Mouse (Mus musculus) stomach, embryonic 15.5 days (tissue): ENCODE data around the gene Akt1. TPM values are rescaled to one million over a fixed set of nuclear protein-coding genes. Genes with fewer than 3 reads are reported as not detected.
A peak's percentile ranks its signal among the peaks of the same experiment; 100 is the strongest.

Source experiments
- ATAC-seq: fragments of 200-750 bp; cut with Nextera tagmentation; 2 replicates; pipeline ENCODE4 v1.8.0; 2017; ENCODE audit warnings: low read depth, moderate number of reproducible peaks, moderate TSS enrichment; ENCODE audit not compliant: insufficient read depth, low FRiP score
- H3K27ac ChIP-seq: fragments of 300-500 bp; sonication (generic); 2 replicates; pipeline ENCODE4 v1.5.1; 2015; ENCODE audit warnings: mild to moderate bottlenecking, inconsistent platforms
- H3K27me3 ChIP-seq: fragments of 300-500 bp; sonication (generic); replicated peaks from 2 replicates; pipeline ENCODE4 v1.6.1; 2015; ENCODE audit warnings: inconsistent platforms
- H3K36me3 ChIP-seq: fragments of 300-500 bp; sonication (generic); 2 replicates; pipeline ENCODE4 v1.6.1; 2015; ENCODE audit warnings: inconsistent platforms
- H3K4me1 ChIP-seq: fragments of 300-500 bp; sonication (generic); 2 replicates; pipeline ENCODE4 v1.6.1; 2015; ENCODE audit warnings: inconsistent platforms
- H3K4me2 ChIP-seq: fragments of 300-500 bp; sonication (generic); 2 replicates; pipeline ENCODE4 v1.6.1; 2015; ENCODE audit warnings: mild to moderate bottlenecking, inconsistent platforms
- H3K4me3 ChIP-seq: fragments of 300-500 bp; sonication (generic); replicated peaks from 2 replicates; pipeline ENCODE4 v1.5.1; 2015; ENCODE audit warnings: inconsistent platforms
- H3K9ac ChIP-seq: fragments of 300-500 bp; sonication (generic); 2 replicates; pipeline ENCODE4 v1.6.1; 2015; ENCODE audit warnings: inconsistent platforms
- H3K9me3 ChIP-seq: fragments of 300-500 bp; sonication (generic); 2 replicates; pipeline ENCODE4 v1.6.1; 2016; ENCODE audit warnings: inconsistent platforms
- WGBS: fragments of 180-500 bp; shearing (Covaris S2); methylation state at CpG from one replicate; pipeline ENCODE4 v1.1.7; 2015; 5-methylcytosine and 5-hydroxymethylcytosine counted together
- polyA plus RNA-seq: library from polyadenylated mRNA; unstranded; fragments of >200 nt; fragmentation: Nextera tagmentation; extraction: Ambion mirVana; gene quantifications from 2 replicates; pipeline ENCODE4 v1.2.1, GENCODE M21; 2015

Akt1 gene
- polyA plus RNA-seq, 1 experiment from 2014 or later, result 161 TPM

DNA sequence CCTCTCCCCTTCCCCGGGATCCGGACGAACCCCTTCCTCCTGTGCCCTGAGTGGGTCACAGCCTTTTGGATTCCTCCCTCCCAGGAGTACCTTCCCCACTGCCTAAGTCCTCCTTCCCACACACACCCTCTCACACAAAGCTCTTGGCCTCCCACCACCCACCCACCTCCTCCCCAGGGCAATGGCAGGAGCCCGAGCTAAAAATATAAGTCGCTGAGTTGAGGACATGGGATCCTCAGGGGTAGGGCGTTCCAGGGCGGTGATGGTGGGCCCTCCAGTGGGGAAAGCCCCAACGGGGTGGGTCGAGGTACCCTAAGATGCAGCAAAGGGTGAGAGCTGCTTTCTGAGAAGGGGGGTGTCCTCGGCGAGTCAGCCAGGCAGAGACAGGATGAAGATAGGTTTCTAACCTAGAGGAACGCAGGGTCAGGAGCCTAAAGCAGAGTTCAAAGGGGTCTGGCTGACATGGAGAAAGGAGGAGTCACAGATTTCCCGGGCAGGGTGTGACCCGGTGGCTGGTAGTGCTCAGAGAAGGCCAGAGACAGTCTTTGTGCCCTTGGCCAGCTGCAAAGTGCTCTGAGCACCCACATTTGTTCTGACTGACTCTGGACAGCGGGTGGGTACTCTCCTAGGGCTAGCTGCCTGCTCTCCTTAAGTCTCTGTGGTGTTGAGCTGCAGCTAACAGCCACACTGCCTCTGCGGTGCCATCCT lies 54.2 kb downstream of the Akt1 start:
- Histone ChIP-seq H3K9me3 (no peaks in the 10 kb centered on the region), H3K27me3 (no peaks in the 10 kb centered on the region; the same call in 1 of the 2 replicates), H3K9ac (peak overlapping the region; percentile 39), H3K36me3 (no peaks in the 10 kb centered on the region), H3K27ac (0 out of 2 replicates have a peak overlapping the region, but pooled peaks have one; percentile 13), H3K4me3 (peak overlapping the region; percentile 54), H3K4me1 (peaks cover 22% of the 10 kb centered on the region), H3K4me2 (peak overlapping the region; percentile 98)
- no peak for ATAC-seq
- 16% methylated on average over 16 of the region's 16 CpGs for WGBS

DNA sequence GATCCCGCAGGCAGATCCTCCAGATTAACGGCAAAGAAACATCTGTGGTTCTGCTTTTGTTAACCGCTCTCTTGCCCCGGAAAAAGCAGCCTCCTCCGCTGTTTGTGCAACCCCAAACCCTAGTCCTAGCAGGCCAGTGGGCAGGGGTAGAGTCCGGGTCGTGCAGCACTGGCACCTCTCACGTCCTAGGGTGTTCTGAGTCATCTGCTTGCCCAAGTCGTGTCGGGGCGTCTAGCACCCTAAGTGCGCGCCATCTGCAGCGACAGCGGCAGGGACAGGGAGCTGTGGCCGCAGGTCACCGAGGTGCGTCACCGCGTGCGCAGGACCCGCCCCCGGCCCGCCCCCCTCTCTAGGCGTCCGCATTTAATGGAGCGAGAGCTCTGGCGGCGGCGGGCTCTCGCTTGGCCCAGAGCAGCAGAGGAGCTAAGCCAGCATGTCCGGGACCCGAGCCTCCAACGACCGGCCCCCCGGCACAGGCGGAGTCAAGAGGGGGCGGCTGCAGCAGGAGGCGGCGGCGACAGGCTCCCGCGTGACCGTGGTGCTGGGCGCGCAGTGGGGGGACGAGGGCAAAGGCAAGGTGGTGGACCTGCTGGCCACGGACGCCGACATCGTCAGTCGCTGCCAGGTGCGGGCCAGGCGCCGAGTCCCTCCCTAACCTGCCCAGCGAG lies 54.9 kb downstream of the Akt1 start, which contains the start of gene Adssl1:
Gene Adssl1, plus strand, starts transcription at position 360 of the 668 bp plus-strand sequence.
- H3K27me3 ChIP-seq, result no peaks in the 10 kb centered on the region; the same call in 1 of the 2 replicates

DNA sequence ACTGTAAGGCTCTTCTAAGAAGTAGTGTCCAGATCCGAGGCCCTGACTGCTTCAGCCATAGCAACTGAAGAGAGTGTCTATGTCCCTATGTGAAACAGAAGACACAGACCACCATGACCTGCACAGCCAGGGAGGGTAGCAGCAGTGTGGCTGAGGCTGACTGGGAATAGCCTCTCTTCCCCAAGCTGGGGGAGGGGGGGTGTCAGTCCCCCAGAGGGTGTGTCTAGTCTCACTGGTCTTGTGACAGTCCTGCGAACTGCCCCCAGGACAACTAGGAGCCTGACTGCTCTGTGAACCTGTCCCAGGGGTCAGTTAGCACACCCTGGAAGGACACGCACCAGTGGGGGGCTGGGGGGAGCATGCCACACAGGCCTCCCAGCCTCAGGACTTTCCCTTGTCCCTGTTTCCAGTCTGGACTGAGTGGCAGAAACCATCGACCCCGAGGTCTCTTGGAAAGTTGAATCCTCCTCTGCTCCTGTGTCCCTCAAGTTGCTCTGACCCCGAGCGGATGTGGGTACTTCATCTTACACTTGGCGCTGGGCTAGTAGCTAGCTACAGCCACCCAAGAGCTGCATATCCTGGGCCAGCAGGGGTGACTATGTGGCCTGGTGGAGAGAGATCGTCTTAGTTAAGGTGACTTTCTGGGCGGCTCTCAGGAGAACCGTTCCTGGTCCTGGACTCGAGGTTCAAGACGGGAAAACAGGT lies 55.6 kb downstream of the Akt1 start:
- H3K9me3 ChIP-seq, result no peaks in the 10 kb centered on the region
- no peaks in the 10 kb centered on the region for H3K36me3 ChIP-seq
- no peak for ATAC-seq
- H3K27me3 ChIP-seq, result no peaks in the 10 kb centered on the region; the same call in 1 of the 2 replicates
- H3K9ac ChIP-seq, result no peak overlapping the region
- no peak overlapping the region for H3K27ac ChIP-seq
- H3K4me2 ChIP-seq, result peak overlapping the region; percentile 98
- peaks cover 22% of the 10 kb centered on the region for H3K4me1 ChIP-seq
- H3K4me3 ChIP-seq, result peak overlapping the region; percentile 54
- WGBS, result 31% methylated on average over 13 of the region's 13 CpGs

More for the DNA sequence above, 54.9 kb downstream of the Akt1 start, which contains the start of gene Adssl1:
- under 1% methylated on average over 56 of the region's 56 CpGs for WGBS
- H3K9ac ChIP-seq, result peak within 1 kb of the TSS; percentile 39
- H3K9me3 ChIP-seq, result no peaks in the 10 kb centered on the region
- peak within 1 kb of the TSS; percentile 98 for H3K4me2 ChIP-seq
- ATAC-seq, result peak; percentile 63
- H3K27ac ChIP-seq, result 0 out of 2 replicates have a peak within 1 kb of the TSS, but pooled peaks have one; percentile 13
- H3K4me1 ChIP-seq, result peaks cover 22% of the 10 kb centered on the region
- no peaks in the 10 kb centered on the region for H3K36me3 ChIP-seq
- H3K4me3 ChIP-seq, result peak within 1 kb of the TSS; percentile 54

DNA sequence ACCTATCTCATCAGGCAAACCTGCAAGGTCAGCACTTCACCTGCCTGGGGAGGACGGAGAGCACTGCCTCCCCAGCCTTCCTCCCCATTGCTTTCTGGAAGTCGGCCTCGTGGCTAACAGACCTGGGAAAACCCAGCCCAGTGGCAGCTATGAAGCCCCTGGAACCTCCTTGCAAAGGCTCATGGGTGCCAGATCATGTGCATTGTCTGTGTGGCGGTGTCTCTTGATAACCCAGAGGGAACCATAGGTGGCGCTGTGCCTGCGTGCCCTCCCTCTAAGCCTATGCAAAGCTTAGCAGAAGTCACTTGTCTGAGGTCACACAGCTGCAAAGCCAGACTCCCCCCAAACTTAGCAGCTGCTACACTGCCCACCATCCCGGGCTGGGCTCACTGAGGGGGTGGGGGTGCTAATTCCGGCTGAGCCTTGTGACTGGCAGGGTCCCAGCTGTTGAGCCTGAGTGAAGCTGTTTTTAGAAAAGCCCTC lies 56.7 kb downstream of the Akt1 start:
- Histone ChIP-seq H3K27me3 (no peaks in the 10 kb centered on the region; the same call in 1 of the 2 replicates), H3K4me3 (no peak overlapping the region), H3K27ac (no peak overlapping the region), H3K9me3 (no peaks in the 10 kb centered on the region), H3K9ac (no peak overlapping the region), H3K4me2 (no peak overlapping the region), H3K36me3 (no peaks in the 10 kb centered on the region), H3K4me1 (peaks cover 22% of the 10 kb centered on the region)
- 12% methylated on average over 8 of the region's 8 CpGs for WGBS
- peak; percentile 41; the same call in 1 of the 2 replicates for ATAC-seq

DNA sequence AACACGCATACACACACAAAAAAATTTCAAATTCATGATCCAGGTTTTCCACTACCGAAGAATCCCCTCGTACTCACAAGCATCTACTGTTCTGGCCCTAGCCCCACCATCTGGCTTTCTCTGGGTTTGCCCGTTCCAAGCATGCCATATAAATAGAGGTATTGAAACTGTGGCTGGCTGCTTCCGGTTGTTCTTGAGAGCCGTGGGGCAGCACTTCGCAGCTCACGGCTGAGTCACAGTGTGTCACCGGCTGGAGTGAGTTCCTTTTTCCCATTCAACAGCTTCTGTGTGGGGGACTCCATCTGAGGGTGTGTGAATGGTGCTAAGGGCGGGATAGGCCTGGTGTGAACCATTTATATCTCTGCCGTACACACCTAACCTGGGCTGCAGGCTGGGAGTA lies 57.5 kb downstream of the Akt1 start:
- H3K4me2 ChIP-seq, result no peak overlapping the region
- no peaks in the 10 kb centered on the region; the same call in 1 of the 2 replicates for H3K27me3 ChIP-seq
- H3K9me3 ChIP-seq, result no peaks in the 10 kb centered on the region
- H3K4me1 ChIP-seq, result peaks cover 22% of the 10 kb centered on the region
- no peak overlapping the region for H3K9ac ChIP-seq
- H3K4me3 ChIP-seq, result no peak overlapping the region
- 76% methylated on average over 11 of the region's 11 CpGs for WGBS
- no peaks in the 10 kb centered on the region for H3K36me3 ChIP-seq
- H3K27ac ChIP-seq, result peak overlapping the region; percentile 33; the same call in 1 of the 2 replicates
- ATAC-seq, result no peak

DNA sequence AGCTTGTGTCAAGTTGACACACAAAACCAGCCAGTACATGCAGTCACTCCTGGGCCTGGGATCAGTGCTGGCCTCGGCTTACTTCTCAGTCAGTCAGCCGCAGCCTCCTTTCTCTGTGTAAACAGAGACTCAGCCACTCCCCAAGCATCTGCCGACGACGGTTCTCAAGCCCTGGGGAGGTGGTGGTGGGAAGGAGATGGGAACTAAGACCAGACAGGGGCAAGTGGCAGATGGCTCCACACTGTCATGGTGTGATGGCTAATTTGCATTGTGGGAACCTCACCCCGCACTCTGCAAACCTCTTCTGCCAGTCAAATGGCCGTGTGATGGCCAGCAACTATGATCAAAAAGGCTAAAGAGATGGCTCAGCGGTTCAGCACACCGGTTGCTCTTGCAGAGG lies 58.0 kb downstream of the Akt1 start:
- H3K4me1 ChIP-seq, result peaks cover 22% of the 10 kb centered on the region
- peak overlapping the region; percentile 33; the same call in 1 of the 2 replicates for H3K27ac ChIP-seq
- no peak for ATAC-seq
- no peaks in the 10 kb centered on the region; the same call in 1 of the 2 replicates for H3K27me3 ChIP-seq
- WGBS, result 47% methylated on average over 9 of the region's 9 CpGs
- no peak overlapping the region for H3K9ac ChIP-seq
- no peaks in the 10 kb centered on the region for H3K9me3 ChIP-seq
- H3K4me2 ChIP-seq, result no peak overlapping the region
- H3K36me3 ChIP-seq, result no peaks in the 10 kb centered on the region
- H3K4me3 ChIP-seq, result no peak overlapping the region

DNA sequence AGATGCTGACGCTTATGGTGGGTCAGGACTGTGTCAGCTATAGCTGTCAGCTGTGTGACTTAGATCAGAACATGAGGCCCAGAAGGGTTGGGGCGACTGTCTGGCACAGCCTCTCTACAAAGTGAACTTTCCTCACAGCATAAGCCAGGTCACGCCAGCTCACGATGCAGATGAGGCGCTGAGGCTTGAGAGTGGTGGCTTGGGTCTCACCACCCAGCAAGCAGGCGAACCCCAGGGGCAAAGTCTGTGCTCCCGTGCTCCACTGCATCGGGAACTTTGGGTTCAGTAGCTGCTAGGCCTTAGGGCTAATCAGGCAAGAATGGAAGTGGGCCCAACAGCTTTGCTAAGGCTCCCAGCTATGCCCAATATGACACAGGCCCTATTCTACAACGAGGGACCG lies 65.7 kb downstream of the Akt1 start:
- no peak for ATAC-seq
- 93% methylated on average over 10 of the region's 10 CpGs for WGBS

DNA sequence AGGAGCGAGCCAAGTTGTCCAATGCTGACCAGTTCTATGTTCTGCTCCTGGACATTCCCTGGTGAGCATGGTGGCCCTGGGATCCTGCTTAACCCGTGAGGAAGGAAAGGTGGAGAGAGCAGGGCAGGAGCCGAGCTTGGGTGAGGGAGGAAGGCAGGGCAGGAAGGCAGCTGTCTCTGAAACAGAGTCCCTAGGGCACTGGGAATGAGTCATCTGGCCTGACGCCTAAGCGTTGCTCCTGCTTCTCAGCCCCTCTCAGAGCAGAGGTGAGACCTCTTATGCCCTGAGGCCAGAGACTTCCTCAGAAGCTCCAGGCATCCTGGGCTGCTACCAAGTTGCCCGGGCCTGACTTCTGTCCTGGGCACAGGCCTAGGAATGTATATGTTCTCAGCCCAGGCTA lies 67.7 kb downstream of the Akt1 start:
- Histone ChIP-seq H3K9ac (no peak overlapping the region), H3K27ac (no peak overlapping the region), H3K9me3 (no peaks in the 10 kb centered on the region), H3K4me1 (0 out of 2 replicates have a peak, but pooled peaks cover 3% of the 10 kb centered on the region), H3K4me2 (no peak overlapping the region), H3K4me3 (no peak overlapping the region), H3K36me3 (0 out of 2 replicates have a peak, but pooled peaks cover 8% of the 10 kb centered on the region), H3K27me3 (no peaks in the 10 kb centered on the region)
- WGBS, result 63% methylated on average over 6 of the region's 6 CpGs
- no peak for ATAC-seq

More for the DNA sequence above, 65.7 kb downstream of the Akt1 start:
- Histone ChIP-seq H3K4me3 (no peak overlapping the region), H3K27me3 (no peaks in the 10 kb centered on the region), H3K4me1 (0 out of 2 replicates have a peak, but pooled peaks cover 3% of the 10 kb centered on the region), H3K36me3 (0 out of 2 replicates have a peak, but pooled peaks cover 8% of the 10 kb centered on the region), H3K4me2 (no peak overlapping the region), H3K9me3 (no peaks in the 10 kb centered on the region), H3K27ac (no peak overlapping the region), H3K9ac (no peak overlapping the region)

DNA sequence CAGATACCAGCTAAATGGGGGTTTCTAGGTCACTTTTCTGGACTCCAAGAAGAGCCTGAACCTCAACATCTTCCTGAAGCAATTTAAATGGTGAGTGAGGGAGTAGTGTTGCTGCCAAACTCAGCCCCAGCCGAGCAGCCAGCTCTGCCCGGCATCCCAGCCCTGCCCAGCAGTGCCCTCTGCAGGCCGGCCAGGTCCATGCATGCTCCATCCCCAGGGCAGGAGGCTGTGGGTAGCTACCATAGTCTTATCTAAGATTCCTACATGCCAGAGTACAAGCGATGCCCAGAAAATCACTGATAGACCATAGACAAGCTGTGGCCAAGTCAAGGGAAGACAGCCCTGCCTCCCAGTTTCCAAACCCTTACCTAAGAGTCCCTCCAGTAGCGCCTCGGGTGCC lies 68.9 kb downstream of the Akt1 start:
- H3K9me3 ChIP-seq, result no peaks in the 10 kb centered on the region
- 41% methylated on average over 6 of the region's 6 CpGs for WGBS
- H3K4me3 ChIP-seq, result no peak overlapping the region
- H3K9ac ChIP-seq, result no peak overlapping the region
- no peak overlapping the region for H3K4me2 ChIP-seq
- no peak overlapping the region for H3K27ac ChIP-seq
- H3K27me3 ChIP-seq, result no peaks in the 10 kb centered on the region
- 0 out of 2 replicates have a peak, but pooled peaks cover 3% of the 10 kb centered on the region for H3K4me1 ChIP-seq
- peak; percentile 45; the same call in 1 of the 2 replicates for ATAC-seq
- H3K36me3 ChIP-seq, result 0 out of 2 replicates have a peak, but pooled peaks cover 8% of the 10 kb centered on the region

DNA sequence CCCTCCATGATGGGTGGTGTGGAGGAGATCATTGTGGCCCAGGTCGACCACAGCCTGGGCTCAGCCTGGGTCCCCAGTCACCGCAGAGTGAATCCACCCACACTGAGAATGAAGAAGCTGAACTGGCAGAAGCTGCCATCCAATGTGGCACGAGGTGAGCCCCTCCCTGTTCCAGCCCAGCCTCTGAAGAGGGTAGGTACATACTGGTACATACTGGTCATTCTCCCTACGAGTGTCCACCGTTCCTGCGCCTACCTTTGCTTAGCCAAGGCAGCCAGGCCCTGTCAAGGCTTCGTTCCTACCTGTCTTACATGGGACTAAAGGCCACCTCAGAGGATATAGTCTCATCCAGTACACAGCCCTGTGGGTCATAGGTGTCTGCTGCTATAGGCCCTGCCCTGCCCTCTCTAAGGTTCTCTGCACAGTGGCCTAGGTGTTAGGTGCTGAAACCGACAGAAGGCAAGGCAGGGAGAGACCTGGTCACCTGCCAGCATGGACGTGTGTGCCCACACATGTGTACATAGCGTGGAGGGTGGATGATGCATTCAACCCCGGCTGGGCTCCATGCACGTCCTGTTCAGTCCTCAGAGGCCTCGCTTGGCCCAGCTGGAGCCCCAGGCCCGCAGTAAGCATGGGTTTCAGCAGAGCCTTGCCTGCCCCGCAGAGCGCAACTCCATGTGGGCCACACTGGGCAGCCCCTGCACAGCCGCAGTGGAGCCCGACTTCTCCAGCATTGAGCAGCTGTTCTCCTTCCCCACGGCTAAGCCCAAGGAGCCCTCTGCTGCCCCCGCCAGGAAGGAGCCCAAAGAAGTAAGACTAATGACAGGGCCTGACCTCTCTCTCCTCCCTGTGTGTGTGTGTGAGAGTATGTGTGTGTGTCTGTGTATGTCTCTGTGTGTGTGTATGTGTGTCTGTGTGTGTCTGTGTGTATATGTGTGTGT lies 69.7 kb downstream of the Akt1 start:
- 0 out of 2 replicates have a peak, but pooled peaks cover 3% of the 10 kb centered on the region for H3K4me1 ChIP-seq
- no peak overlapping the region for H3K4me2 ChIP-seq
- no peaks in the 10 kb centered on the region for H3K9me3 ChIP-seq
- peak; percentile 36; the same call in 1 of the 2 replicates for ATAC-seq
- no peak overlapping the region for H3K4me3 ChIP-seq
- no peaks in the 10 kb centered on the region for H3K27me3 ChIP-seq
- H3K27ac ChIP-seq, result no peak overlapping the region
- 60% methylated on average over 20 of the region's 20 CpGs for WGBS
- 0 out of 2 replicates have a peak, but pooled peaks cover 8% of the 10 kb centered on the region for H3K36me3 ChIP-seq
- no peak overlapping the region for H3K9ac ChIP-seq
